Mouse (Mus musculus) gastrocnemius, postnatal 14 days (tissue): ENCODE measurements at regions not wholly inside any gene's neighbourhood (a gene's known extent, or its start where the extent isn't known, plus 50 kb on each side); places are given as distances from the start of the nearest gene placed in this dataset.
"Not testable (repeated sequence)": the region's sequence is repeated elsewhere in the genome, so short reads cannot be mapped to it uniquely, and the experiment has no call there.

Experiments used
- DNase-seq: peaks from one replicate; pipeline ENCODE4 v3.0.0; 2021; ENCODE audit warnings: mixed read lengths
- intact Hi-C: fragments of 180-260 bp; cut with DNase I; formaldehyde crosslinking; loops from one replicate; pipeline ENCODE4 v1.15.1; 2025; ENCODE audit warnings: low total_unique reads

DNA sequence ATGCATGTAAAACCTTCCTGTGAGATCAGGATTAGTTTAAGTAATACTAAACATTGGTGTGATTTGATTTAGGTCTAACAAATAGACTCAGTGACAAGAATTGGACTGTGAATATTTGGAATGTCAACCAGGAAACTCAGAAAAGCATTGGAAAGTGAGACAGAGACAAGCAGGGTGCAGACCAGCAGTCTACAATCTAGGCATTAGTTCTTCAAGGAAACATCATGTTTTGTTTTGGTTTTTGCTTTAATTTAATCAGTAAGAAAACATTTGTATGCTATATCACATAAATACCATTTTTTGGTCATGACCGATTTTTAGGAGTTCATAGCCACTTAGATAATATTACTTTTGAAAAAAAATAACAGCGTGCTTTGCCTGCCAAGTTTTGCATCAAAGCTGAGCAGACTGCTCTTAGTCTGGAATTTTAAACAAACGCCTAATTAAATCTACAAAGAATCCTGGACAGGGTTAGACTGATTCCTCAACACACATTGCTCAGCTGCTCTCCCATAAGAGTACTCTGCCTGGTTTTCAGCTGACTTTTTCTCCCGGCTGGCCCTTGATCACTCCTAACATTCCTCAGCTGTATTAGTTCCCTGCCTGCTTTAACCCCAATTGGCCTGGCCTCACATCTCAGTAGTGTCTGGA lies 396.5 kb upstream of the Kcnh7 start:
- DNase-seq = no peak
- intact Hi-C loops = no loop called here

DNA sequence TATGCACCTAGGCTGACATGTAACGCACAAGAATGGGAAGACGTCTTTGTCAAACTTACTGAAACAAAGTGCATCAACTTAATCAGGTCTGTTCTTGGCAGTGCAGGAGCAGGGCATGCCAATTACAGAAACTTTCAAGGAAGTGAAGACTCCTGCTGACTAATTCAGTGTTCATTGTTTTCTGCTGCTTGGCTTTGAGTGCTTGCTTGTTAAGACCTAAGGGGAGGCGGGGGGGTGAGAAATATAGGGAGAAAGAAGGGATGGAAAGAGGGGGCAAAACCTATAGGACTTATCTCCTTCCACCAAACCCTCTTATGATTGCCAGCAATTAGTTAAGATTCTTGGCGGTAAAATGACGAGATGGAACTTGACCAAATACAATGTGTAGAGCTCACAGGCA lies 391.1 kb upstream of the Kcnh7 start:
- no peak for DNase-seq
- intact Hi-C loops = no loop called here

DNA sequence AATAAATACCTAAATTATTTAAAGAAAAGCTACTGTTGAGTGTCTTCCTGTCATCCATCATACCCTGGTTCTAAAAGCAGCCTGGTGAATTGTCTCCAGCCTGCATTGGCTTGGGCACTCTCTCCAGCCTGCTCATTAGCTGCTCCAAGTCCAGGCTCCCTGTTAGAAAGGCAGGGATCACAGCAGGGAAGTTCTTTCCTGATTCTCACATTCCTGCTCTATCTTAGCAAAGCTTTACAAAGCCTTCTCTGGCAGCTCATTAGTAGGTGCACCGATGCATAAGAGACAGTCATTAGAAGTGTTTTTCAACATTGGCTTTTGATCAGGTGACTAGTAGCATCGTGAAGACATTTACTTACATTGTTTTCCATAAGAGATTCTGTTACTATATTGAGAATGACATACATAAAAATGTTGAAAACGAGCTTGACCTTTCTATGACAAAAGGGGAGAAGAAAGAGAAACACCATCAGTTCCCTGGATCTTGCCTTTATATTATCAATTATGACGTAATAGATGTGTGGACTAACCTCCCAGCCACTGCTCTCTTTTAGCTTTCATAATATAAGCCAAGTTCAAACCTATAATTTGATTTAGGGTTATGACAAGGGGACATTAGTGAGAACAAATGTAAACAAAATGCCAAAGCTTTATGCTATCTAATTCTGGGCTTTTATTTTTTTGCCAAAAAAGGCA lies 390.1 kb upstream of the Kcnh7 start:
- intact Hi-C loops = no loop called here
- DNase-seq = no peak

DNA sequence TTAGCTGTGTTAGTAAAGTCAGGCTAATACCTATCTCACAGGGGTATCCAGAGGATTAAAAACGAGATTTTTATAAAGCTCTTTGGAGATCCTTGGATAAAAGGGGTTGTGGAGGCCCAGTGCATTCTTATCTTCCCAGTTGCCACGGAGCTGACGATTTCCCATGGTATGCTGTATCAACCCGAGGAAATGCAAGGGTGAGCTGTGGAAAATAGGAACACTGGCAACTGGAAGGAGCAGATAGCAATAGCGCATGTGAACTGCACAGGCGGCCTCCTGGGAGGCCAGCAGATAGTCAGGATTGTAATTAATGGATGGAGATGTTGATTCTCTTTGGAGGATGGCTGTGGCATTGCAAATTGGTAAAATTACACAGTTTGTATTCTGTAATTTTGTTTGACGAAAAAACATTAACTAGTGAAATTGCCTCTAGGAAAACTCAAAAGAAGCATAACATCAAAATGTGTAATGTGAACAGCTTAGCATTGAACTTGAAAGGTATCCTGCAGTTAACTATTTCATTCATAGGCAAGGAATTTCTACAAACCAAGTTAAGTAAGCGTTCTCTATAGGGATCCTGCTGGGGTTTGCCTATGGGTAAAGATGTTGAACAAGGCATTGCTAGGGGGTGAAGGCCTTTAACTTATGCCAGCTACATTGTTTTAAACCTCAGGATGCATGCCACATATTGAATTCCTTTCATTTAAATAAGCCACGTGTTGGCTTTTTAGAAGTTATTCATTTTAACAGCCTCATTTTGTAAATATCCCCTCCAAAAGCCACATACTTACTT lies 389.1 kb upstream of the Kcnh7 start:
- DNase-seq = no peak
- intact Hi-C loops = no loop called here

GRCm38 (mm10) chr2:63556858-63557419 lies 372.9 kb upstream of the Kcnh7 start:
- no peak for DNase-seq
- intact Hi-C loops = no loop called here

- intact Hi-C loops, DNase-seq: not testable (repeated sequence)
Measured at GRCm38 (mm10) chr2:63541836-63542235, 357.7 kb upstream of the Kcnh7 start.

DNA sequence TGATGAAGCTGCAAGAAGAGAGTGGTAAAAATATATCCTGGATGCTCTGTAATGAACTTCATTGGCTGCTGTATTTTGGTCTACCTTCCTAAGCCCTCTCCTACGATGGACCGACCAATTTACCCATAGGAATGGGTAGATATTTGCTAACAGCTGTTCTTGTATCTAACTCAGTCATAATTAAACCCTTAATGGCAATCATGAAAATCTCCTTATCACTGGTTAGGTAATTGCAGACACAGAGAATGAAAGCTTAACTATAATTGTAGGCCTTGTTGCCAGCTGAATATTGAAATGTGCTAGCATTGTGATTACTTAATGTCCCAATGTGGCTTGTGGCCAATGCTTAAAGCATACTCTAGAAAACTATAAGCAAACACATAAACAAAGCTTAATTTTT lies 334.4 kb upstream of the Kcnh7 start:
- intact Hi-C loops = no loop called here
- DNase-seq = no peak

GRCm38 (mm10) chr2:63513554-63514226 lies 329.6 kb upstream of the Kcnh7 start:
- intact Hi-C loops = loop anchor here (5.0 kb wide), 1 partner anchor 1339 kb away; no protein-coding TSS in a partner anchor

DNA sequence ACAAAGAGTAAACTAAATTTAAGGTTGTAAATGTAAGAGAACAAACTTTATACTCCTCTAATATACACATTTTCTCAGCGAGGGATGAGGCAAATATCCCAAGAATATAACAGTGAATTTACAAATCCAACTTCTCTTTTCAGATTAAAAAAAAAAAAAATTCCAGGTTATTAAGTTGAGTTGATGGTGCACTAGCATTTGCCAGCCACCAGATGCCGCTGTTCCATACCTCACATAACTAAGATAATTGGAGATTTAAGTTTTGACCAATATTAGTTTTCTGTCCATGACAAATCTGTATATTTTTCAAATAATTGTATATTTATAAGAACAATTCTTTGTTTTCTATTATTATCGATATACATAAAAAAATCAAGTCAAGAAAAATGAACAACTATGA lies 319.9 kb upstream of the Kcnh7 start:
- DNase-seq = peak; percentile 3
- intact Hi-C loops = no loop called here

More at GRCm38 (mm10) chr2:63513554-63514226, 329.6 kb upstream of the Kcnh7 start:
- DNase-seq = no peak

DNA sequence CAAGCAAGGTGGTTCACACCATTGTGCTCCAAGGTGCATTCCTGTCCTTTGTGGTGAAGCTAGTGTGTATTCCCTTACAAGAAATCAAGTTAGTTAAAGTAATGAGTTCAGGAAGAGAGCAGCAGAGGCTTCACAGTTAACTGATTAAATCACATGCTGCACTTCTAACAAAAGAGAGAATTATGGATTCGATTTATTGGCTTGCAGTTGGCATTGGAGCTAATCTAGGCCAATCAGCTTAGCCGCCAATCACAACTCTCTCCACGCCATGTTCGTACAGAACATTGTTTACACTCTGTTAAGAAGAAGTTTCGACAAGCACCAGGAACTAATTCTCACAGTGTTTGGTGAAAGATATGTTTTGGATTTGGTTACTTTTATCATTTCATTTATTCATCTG lies 292.3 kb upstream of the Kcnh7 start:
- intact Hi-C loops = loop anchor here (10.0 kb wide), 1 partner anchor 1478 kb away; no protein-coding TSS in a partner anchor
- DNase-seq = no peak

- intact Hi-C loops = loop anchor here (10.0 kb wide), 1 partner anchor 1480 kb away; no protein-coding TSS in a partner anchor
- no peak for DNase-seq
Measured at GRCm38 (mm10) chr2:63475255-63475654, 291.2 kb upstream of the Kcnh7 start.

DNA sequence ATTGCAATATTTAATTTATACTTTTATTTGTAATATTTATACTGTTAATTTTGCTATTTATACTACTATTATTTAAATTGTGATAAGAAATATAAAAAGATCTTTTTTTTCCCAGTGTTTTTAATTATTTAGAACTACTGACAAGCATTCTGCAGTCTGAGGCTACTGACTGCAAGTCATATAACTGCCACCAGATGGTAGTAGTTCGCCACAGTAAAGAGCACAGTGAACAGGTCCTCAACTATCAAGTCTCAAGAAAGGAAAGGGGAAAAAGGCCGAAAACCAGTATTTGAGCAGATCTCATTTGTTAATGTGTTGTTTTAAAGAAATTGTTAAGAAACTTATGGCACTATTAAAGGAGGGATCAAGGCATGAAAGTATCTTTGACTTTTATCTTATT lies 289.6 kb upstream of the Kcnh7 start:
- DNase-seq = no peak
- intact Hi-C loops = loop anchor here (10.0 kb wide), 1 partner anchor 1481 kb away; no protein-coding TSS in a partner anchor

GRCm38 (mm10) chr2:63472248-63472647 lies 288.2 kb upstream of the Kcnh7 start:
- DNase-seq = no peak
- intact Hi-C loops = loop anchor here (10.0 kb wide), 1 partner anchor 1483 kb away; no protein-coding TSS in a partner anchor

GRCm38 (mm10) chr2:63459112-63459511 lies 275.0 kb upstream of the Kcnh7 start:
- DNase-seq = no peak
- intact Hi-C loops = no loop called here

GRCm38 (mm10) chr2:63454263-63455011 lies 270.4 kb upstream of the Kcnh7 start:
- intact Hi-C loops = no loop called here
- no peak for DNase-seq

DNA sequence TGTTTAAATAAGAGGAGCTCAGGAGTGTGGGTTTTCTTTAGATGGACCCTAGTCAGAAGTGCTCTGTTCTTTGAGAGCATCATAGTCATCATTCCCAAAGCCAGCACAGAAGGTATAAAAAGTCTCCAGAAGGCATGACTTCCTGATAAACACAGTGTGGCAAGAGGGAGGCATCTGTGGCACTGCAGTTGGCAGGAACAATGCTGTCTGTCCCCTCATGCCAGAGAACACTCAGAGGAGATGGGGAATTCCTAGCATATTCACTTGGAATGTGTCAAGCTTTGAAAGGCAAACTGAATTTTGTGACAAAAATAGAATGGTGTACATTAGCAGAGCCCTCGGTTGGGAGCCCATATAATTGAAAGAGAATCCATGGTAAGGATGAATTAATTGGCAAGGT lies 268.8 kb upstream of the Kcnh7 start:
- intact Hi-C loops = no loop called here
- DNase-seq = no peak

DNA sequence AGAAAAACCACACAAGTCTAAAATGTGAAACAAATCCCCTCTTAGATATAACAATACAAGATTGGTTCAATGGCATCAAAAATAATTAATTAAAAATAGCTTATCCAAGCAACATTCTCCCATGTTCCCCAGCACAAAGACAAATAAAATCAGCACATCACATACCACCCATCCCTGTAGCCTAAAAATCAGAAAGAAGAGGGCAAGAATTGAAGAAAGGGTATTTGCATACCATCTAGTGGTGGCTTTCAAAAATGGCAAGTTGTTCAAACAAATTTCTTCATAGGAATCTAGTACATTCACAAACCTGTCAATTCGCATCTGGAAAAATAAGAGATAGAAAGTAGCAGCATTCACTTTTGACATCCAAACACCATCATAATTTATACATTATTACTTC lies 268.1 kb upstream of the Kcnh7 start:
- DNase-seq = no peak
- intact Hi-C loops = no loop called here

DNA sequence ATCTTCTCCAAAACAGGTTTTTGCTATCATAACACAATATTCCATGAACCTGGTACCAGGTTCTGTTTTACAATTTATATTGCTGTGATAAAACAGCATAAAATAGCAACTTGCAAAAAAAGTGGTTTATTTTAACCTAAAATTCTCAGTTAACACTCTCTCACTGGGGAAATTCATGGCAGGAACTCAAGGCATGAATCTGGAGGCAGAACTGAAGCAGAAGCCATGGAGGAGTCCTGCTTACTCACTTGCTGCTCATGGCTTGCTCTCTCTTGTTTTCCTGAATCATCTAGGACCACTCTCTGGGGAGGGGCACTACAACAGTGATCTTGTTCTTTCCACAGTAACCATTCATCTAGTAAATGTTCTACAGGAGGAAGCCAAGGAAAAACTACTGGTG lies 250.2 kb upstream of the Kcnh7 start:
- DNase-seq = no peak
- intact Hi-C loops = no loop called here

- intact Hi-C loops = no loop called here
- no peak for DNase-seq
Measured at GRCm38 (mm10) chr2:63405405-63405804, 221.3 kb upstream of the Kcnh7 start.
